Mouse (Mus musculus): Measurements from ENCODE around the gene Cbarp. TPM values are rescaled to one million over a fixed set of nuclear protein-coding genes. Genes with fewer than 3 reads are reported as not detected.

Cbarp gene
- polyA plus RNA-seq, 1 experiment = 9.2 TPM

DNA sequence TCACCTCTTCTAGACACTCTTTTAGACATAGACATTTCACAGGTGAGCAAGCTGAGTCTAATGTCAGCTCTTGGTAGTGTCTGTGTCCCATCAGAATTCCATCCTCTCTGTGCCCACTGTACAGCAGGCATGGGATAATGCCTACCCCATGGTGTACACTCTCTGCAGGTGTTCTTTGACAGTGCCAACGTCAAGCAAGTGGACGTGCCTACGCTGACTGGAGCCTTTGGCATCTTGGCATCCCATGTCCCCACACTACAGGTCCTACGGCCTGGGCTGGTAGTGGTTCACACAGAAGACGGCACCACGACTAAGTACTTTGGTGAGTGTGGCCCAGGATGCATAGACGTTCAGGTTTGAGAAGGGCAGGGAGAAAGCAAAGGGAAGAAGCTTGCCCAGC is 3.0 kb upstream of the Cbarp start:
- DNase-seq (ENCODE audit: low spot score) = no peak

DNA sequence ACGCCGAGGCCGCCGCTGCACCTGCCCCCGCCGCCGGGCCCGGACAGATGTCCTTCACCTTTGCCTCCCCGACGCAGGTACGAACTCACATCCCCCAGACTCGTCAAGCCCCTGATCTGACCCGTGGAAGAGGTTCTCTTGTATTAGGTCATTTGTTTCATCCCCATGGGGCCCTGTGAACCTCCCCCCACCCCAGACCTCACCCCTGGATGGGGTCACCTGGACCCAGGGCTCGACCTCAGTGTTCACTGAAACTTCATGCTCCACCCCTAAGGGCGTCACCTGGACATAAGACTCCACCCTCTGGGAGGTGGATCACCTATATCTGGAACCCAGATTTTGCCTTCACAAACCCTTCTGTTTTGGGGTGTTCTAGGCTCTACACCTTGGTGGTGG is 1.9 kb upstream of the Cbarp start:
- no peak for DNase-seq (ENCODE audit: low spot score)

DNA sequence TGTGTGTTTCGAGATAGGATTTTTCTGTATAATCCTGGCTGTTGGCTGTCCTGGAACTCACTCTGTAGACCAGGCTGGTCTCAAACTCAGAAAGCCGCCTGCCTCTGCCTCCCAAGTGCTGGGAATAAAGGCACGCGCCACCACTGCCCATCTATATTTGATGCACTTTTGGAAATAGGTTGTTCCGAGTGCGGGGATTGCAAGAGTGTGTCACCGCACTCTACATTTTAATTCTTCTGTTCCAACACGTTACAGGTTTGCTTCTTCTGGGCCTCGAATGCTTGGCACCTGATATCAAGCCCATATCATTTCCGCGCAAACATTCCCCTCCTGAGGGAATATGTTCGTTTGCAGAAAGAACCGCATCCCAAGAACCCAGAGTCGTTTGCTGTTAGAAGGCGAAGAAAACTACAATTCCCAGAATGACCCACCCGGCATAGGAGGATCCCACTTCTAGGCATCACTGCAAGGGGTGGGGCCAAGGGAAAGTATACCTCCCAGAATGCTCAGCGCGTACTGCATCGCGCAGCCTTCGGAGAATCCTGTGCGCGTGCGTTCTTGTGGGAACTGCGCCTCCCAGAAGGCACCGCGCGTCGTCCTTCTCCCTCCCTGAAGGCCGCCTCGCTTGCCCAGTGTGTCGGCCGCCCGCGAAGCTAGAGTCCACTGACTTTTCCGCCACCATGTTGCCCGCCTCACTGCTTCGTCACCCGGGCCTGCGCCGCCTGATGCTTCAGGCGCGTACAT is 1.3 kb upstream of the Cbarp start:
- DNase-seq (ENCODE audit: low spot score) = peak; percentile 79

DNA sequence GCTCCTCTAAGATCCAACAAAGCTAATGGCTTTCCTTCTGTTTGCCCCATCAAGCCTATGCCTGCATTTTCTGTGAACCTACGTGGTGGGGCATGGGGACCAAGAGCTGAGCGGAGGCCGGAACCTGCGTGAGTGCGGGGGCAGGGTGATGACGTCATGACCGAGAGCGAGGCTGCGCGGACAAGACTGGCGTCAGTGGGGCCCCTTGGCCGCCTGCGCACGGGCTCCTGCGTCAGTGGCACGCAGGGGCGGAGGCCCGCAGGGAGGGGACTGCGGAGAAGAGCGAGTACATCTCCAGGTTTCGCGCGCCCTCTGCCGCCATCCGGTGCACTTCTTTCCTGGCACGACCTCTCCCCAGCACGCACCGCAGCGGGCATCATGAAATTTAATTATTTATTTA is 608 bp upstream of the Cbarp start:
- DNase-seq (ENCODE audit: low spot score) = peak; percentile 90

DNA sequence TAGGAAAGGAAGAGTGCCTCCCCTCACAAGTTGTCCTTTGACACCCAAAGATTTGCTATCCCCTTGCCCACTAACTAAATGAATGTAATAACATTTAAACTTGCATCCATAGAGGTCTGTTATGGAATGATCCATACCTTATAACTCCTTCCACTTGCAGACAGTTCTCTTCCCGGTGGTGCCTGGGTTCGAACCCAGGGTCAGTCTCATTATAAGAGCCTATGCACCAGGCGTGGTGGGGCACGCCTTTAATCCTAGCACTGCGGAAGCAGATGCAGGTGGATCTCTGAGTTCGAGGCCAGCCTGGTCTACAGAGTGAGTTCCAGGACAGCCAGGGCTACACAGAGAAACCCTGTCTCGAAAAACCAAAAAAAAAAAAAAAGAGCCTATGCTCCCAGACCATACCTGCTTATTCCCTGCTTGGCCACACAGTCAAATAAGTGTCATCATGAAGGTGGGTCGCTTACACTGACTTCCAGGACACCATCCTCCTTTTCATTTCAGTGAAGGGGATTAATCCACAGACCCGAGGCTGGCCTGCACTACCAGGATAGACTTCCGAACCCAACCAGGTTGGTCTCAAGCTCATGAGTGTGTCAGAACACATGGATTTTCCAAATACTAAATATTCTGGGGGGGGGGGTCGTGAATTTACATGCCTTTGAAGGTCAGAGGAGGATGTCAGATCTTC is 515 bp downstream of the Cbarp start:
- DNase-seq (ENCODE audit: low spot score) = no peak

DNA sequence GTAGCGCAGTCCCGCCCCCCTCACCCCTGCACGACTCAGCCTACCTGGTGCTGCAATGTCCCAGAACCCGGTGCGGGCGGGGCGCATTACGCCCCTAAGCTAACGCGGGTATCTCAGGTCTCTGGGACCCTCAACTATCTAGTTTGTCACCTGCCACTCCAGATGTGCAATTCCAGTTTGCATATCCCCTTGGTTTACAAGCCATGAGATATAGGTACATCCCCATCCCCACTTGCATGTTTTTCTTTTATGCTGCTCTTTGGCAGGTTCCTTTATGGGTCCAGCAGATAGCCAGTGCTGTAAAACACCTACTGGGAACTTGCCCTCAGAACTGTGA is 1.2 kb downstream of the Cbarp start:
- no peak for DNase-seq (ENCODE audit: low spot score)

DNA sequence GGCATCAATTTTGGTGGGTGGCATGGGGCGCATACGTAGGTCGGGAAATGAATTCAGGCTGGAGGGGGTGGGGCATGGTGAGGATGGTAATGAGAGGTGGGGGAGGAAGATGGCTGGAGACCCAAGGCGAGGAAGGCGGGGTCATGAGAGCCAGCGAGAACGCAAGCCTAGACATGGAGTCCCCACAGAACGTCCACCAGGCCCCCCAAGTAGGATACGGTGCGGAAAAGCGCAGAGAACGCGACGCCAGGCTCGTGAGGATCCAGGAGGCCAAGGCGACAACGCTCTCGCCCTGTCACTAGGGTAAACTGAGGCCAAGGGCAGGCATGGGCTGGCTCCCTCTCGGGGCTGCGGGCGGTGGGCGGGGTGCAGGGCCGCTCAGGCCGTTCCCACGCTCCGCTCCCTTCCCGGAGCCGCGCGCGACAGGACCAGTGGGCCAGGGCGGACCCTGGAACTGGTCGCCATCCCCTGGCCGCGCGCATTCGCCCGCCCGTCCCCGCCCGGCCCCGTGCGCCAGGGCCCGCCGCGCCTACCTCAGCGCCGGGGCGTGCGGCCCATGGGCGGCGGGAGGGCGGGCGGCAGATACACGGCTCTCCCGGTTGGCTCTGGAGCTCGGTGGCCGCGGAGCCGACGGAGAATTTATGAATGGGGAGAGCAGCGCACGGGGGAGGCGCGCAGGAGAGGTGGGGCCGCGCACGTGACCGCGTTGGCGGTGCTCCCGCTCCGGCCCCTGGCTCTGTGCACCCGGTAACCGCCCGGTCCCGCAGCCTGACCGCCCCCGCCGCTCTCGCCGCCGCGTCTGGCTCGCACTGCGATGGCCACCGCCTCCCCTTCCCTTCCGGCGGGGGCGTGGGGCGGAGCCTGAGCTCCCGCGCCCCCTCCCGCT is 1.8 kb downstream of the Cbarp start, which contains the start of gene Atp5d:
Gene Atp5d (plus strand): TSS at position 80 of the 886 bp plus-strand sequence.
- peak; percentile 67 for DNase-seq (ENCODE audit: low spot score)

DNA sequence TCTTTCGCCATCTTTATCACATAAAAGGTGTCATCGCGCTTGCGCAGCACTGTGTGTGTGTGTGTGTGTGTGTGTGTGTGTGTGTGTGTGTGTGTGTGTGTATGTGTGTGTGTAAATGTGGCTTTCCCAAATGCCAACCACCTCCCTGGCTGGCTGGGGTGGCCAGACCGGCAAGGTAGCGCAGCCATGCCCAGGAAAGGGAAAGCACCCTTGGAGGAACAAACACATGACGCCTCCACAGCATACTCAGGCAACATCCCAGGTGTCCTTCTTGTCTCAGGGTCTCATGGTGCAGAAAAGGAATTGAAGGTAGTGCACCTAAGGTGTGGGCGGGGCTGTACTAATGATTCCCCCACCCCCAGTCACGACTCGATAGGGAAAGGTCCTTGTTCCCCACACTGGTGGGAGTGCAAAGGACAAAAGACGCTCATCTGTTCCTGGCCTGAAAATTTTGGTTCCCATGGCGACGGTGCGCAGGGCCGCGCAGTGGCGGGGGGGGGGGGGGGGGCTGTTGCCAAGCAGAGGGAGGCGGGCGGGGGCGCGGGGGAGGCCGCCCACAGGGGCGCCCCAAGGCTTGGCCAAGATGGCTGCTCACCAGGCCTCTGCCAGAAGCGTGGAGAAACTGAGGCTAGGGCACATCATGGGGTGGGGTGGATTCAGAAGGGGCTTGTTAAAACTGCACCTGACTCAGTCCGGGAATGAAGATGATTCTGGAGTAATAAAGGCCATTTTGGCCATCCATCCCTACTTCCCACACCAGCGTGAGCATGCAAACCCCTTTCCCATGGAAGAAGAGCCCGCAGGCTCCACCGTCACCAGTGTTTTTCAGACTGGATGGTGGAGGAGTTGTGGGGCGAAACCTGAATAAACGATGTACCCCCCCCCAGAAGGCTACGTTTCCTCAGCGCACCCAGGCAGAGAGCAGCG is 2.7 kb downstream of the Cbarp start:
- DNase-seq (ENCODE audit: low spot score) = no peak

DNA sequence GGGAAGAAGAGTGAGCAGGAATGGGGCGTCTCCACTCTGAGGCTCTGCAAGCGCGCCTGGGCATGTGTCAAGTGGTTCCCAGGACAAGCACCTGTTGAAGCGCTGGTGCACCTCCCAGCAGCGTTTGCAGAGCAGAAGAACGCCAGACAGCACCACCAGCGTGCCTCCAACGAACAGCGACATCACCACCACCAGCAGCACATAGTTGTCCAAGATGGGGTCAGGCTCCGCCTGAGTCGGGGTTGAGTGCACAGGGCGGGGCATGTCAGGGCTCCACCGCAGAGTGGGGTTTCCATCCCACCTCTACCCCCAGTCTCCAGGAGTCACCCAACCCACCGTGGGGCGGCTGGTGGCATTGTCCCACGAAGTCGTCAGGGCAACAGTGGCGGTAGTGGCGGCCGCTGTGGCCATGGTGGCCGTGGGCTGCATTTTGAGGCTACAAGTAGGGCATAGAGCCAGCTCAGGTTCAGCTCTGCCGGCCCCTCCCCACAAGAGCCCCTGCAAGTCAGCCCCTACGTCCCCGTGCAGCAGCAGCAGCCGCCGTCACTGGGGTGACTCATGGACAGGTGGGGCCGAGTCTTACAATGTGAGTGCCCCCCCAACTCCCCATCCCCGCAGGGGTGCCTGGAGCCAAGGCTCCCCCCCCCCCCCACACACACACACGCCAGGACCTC is 3.5 kb downstream of the Cbarp start:
- no peak for DNase-seq (ENCODE audit: low spot score)

DNA sequence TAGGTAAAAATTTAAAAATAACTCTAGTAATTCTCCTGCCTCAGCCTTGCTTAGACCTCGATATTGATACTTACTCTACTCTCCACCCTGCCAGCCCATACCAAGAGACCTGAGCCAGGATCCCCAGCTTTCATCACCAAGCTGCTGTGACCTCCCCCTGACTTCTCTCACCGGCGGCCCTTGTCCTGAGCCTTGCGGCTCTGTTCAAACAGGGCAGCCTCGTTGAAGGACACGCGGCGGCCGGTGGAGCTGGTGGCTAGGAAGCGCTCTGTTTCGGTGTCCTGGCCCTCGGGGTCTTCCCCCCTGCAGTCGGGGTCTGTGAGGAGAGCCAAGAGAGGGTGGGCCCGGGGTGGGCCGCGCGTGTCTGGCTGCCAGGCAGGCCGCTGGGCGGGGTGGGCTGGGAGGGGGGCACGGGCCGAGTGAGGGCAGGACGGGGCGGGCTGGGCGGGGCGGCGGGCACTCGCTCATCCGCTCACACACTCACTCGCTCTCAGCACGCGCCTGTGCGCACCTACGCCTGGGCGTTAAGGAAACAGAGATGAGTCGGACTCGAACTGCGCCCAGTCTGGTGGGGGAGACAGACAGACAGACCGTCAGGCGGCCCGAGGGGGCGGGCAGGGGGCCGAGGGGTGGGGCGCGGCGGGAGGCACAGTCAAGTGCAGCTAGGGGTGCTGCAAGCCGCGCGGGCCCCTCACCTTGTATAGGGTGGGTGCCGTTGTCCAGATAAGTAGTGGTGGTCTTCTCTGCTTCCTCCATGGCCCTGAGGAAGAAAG is 4.3 kb downstream of the Cbarp start:
- DNase-seq (ENCODE audit: low spot score) = no peak

DNA sequence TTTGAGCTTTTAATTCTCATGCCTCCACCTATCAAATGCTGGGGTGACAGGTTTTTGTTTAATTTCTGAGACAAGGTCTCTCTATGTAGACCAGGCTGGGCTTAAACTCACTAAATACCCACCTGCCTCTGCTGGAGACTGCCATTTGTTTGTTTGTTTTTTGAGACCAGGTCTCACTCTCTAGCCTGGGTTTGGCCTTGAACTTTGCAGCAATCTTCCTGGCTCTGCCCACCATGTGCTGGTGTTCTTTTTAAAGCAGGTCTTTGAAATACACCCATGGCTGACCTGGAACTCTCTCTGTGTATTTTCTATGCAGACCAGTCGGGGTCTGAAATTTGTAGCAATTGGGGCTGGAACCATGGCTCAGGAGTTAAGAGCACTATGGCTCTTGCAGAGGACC is 5.0 kb downstream of the Cbarp start:
- DNase-seq (ENCODE audit: low spot score) = no peak

DNA sequence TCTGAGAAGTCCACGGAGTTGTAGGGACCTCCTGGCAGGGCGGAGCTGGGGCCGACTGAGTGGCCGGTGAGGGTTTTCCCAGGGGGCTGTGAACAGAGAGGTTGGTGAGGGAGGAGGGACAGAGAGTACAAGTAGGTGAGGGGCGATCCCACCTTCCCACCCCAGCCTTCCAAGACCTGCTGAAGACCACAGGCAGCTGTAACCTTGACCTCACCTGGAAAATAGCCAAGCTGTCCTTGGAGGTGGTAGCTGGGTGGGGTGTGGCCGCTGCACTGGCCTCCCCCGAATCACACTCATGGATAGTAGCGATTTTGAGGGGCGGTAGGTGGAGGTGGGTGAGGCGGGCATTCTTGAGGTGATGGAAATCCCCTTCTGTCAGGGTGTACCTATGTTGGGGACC is 5.5 kb downstream of the Cbarp start:
- no peak for DNase-seq (ENCODE audit: low spot score)

DNA sequence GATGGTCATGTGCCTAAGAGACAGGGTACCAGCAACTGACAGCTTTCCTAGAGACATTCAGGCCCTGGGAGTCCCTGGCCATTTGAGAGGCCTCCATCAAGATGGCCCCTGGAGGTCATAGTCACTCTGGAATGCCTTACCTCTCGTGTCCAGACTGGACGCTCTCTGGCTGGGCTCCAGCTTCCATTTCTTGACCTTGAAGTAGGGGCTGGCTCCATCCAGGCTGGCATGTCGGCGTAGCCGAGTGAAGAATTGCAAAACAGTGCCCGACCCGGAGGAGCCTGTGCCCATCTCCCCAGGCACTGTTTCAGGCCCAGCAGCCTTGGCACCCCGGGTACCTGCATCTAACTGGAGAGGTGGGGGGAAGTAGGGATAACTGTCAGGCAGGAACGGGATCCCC is 6.2 kb downstream of the Cbarp start:
- DNase-seq (ENCODE audit: low spot score) = no peak

DNA sequence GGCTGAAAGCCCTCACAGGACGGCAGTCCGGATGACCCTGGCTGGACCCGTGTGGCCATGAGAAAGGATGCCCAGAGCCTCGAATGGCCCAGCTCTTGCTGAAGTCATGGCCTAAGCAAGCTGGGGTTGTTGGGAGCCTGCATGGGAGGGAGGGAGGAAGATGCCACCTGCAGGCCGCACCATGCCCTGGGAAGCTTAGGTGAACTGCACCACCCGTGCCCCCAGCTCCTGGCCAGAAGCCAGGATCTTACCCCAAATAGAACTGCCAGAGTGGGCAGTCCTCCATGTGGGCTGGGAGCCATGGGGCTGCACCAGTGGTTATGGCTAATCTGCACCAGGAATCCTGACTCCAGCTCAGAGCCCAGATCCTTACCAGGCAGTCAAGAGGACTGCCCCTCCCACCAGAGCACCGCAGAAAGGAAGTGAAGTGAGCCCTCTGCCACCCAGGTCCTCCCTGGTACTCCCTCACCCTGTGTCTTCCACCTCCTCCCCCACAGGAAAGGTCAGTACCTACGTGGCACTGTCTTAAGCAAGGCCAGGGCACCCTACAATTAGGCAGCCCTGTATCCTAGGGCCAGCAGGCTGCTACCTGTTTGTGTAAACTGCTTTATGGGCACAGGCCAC is 7.3 kb downstream of the Cbarp start:
- no peak for DNase-seq (ENCODE audit: low spot score)

DNA sequence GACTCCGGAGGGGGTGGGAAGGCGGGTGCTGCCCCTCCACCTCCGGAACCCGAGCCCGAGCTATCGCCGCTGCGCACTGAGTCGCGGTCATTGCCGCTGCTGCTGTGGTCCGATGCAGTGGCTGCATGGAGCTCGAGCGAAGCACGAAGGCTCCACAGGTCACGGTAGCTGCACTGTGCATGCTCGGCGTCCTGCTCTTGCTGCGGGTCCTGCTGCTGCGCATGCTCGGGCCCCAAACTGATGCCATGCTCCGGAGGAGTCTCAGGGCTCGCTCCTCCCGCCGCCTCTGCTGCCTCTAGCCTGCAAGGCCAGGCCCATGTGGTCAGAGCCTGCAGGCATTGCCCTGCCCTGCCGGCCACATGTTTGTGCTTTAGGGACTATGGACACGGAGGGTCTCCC is 8.7 kb downstream of the Cbarp start:
- no peak for DNase-seq (ENCODE audit: low spot score)

DNA sequence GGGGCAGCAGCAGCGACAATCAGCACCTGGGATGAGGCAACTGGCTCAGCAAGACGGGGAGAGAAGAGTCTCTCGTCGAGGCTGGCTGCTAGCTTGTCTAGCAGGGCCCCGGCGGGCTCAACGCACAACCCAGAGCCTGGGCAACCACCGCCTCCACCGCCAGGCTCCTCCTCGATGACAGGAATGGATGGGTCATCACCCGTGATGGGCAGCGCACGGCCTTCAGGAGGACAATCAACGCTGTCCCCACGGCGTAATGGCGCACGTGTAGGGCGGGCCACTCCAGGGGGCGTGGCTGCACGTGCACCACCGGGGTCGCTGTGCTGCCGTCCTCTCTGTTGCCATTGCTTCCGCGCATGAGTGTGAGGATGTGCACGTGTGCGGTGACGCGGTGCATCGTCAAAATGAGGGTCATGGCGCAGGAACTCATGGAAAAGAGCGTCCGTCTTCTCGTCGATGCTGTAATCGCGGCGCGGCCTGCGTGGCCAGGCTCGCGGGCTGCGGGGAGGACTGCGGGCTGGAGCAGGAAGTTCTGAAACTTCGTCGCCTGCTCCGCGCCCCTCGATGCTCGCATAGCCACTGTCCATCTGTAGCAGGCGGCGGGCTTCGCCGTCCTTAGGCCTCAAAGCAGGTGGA is 9.2 kb downstream of the Cbarp start:
- no peak for DNase-seq (ENCODE audit: low spot score)

DNA sequence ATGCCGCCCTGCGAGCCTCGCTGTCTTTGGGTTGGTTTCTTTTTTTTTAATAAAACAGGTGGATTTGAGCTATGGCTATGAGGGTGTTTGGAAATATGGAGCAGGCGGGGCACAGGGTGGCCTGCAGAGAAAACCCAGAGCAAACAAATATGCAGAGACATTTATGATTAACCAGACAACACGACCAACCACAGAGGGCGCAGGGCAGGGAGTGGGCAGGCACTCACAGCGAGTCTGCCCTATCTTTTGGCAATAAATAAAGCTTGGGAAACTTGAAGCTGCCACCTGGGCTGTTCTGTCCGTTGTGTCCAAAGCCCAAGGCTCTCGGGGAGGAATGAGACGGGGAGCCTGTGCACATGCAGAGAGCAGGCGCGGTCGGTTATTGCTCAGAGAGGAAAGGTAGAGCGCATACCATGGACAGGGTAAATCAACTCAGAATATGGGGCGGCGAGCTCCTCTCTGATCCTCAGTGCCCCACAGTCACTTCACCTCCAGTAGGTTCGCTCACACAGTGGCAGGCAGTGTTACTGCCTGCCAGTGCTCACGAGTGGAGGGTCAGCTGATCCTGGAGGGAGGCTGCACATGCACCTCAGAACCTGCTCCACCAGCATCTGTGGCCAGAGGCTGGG is 10.1 kb downstream of the Cbarp start:
- DNase-seq (ENCODE audit: low spot score) = no peak

DNA sequence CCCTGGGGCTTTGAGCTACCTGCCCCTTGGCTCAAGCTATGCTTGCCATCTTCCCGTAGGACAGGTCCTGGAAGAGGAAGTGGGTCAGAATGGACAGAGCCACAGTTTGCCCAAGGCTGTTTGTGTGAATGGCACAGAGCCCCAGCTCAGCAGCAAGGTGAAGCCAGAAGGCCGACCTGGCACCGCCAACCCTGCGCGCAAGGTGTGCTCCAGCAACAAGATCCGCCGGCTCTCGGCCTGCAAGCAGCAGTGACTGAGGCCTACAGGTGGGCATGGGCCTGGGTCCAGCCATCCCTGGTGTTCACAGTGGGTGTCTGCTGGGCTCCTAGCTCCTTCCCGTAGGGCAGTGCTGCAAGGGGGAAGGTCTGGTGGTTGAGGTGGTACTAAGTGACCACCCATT is 10.8 kb downstream of the Cbarp start:
- DNase-seq (ENCODE audit: low spot score) = no peak

DNA sequence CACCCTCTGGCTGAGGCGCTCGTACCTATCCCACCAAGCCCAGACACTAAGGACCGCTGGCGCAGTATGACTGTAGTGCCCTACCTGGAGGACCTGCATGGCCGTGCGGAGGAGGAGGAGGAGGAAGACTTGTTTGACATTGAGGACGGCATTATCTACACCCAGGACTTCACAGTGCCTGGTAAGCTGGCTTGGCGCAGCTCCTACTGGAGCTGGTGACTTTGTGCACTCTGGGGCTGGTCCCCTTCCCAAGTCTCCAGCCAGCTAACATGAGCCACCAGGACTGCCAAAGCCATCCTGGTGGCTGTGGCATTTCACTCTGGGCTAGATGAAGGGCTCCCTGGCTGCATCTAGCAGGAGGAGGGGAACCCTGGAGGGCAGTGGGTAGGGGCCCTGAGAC is 12.7 kb downstream of the Cbarp start:
- no peak for DNase-seq (ENCODE audit: low spot score)
